Mouse (Mus musculus) kidney, embryonic 14.5 days (tissue): ENCODE measurements at regions not wholly inside any gene's neighbourhood (a gene's known extent, or its start where the extent isn't known, plus 50 kb on each side); places are given as distances from the start of the nearest gene placed in this dataset.

Experiments
- ATAC-seq: fragments of 200-750 bp; cut with Nextera tagmentation; 2 replicates; pipeline ENCODE4 v1.8.0; 2017; ENCODE audit warnings: moderate number of reproducible peaks, mild to moderate bottlenecking, moderate TSS enrichment, moderate library complexity; ENCODE audit not compliant: low FRiP score, low TSS enrichment
- H3K27ac ChIP-seq: fragments of 300-500 bp; sonication (generic); 2 replicates; pipeline ENCODE4 v1.5.1; 2014; ENCODE audit warnings: low read depth, mild to moderate bottlenecking, low read length, moderate library complexity, mixed read lengths
- H3K27me3 ChIP-seq: fragments of 300-500 bp; sonication (generic); 2 replicates; pipeline ENCODE4 v1.6.1; 2014; ENCODE audit warnings: mild to moderate bottlenecking, low read length; ENCODE audit not compliant: control insufficient read depth, insufficient read depth
- H3K36me3 ChIP-seq: fragments of 300-500 bp; sonication (generic); 2 replicates; pipeline ENCODE4 v1.6.1; 2014; ENCODE audit warnings: low read length, mixed read lengths; ENCODE audit not compliant: control insufficient read depth, insufficient read depth
- H3K4me1 ChIP-seq: fragments of 300-500 bp; sonication (generic); 2 replicates; pipeline ENCODE4 v1.6.1; 2014; ENCODE audit warnings: low read length, mixed read lengths; ENCODE audit not compliant: control insufficient read depth, insufficient read depth
- H3K4me2 ChIP-seq: fragments of 300-500 bp; sonication (generic); replicated peaks from 2 replicates; pipeline ENCODE4 v1.6.1; 2014; ENCODE audit warnings: low read depth, mild to moderate bottlenecking, low read length
- H3K4me3 ChIP-seq: fragments of 300-500 bp; sonication (generic); 2 replicates; pipeline ENCODE4 v1.5.1; 2014; ENCODE audit warnings: mild to moderate bottlenecking, low read length
- H3K9ac ChIP-seq: fragments of 300-500 bp; sonication (generic); 2 replicates; pipeline ENCODE4 v1.6.1; 2014; ENCODE audit warnings: low read depth, mild to moderate bottlenecking, low read length, moderate library complexity
- H3K9me3 ChIP-seq: fragments of 300-500 bp; sonication (generic); 2 replicates; pipeline ENCODE4 v1.6.1; 2016; ENCODE audit warnings: low read length; ENCODE audit not compliant: control insufficient read depth
- WGBS: fragments of 180-500 bp; shearing (Covaris S2); extraction: QIAGEN DNeasy Blood & Tissue Kit; methylation state at CpG from one replicate; pipeline ENCODE4 v1.1.7; 2014; 5-methylcytosine and 5-hydroxymethylcytosine counted together

- Histone ChIP-seq H3K4me1 (peaks cover 15% of the 10 kb centered on the region), H3K9me3 (no peaks in the 10 kb centered on the region), H3K4me3 (no peak overlapping the region), H3K27ac (no peak overlapping the region), H3K36me3 (no peaks in the 10 kb centered on the region), H3K27me3 (peaks cover 5% of the 10 kb centered on the region), H3K9ac (no peak overlapping the region), H3K4me2 (no peak overlapping the region)
- WGBS = 15% methylated on average over 1 of the region's 1 CpGs
- no peak for ATAC-seq
Measured at GRCm38 (mm10) chr5:111678496-111678895, 55.2 kb upstream of the Gm26897 start.

- 41% methylated on average over 7 of the region's 7 CpGs for WGBS
Measured at GRCm38 (mm10) chr5:111681362-111682028, 52.2 kb upstream of the Gm26897 start.

DNA sequence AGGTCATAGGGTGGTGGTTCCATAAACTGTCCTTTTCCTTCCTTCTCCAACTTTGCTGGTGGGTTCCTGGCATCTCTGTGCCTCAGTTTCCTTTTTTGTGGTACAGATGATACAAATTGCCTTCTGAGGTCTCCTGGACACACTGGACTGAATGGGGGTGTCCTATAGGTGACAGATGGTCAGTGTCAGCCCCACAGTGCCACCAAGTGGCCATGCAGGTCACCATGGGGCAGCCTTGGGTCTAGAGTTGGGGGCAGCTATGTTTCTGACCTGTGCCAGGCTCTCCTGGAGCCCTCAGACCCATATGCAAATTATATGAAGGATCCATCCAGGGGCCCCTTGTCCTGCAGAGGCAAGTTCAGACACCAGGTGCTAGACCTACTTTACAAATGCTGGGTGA lies 50.8 kb upstream of the Gm26897 start:
- H3K27me3 ChIP-seq = peaks cover 11% of the 10 kb centered on the region
- H3K4me3 ChIP-seq = no peak overlapping the region
- no peak overlapping the region for H3K9ac ChIP-seq
- H3K27ac ChIP-seq = no peak overlapping the region
- peak; percentile 59; the same call in 1 of the 2 replicates for ATAC-seq
- no peaks in the 10 kb centered on the region for H3K4me1 ChIP-seq
- no peaks in the 10 kb centered on the region for H3K36me3 ChIP-seq
- H3K4me2 ChIP-seq = no peak overlapping the region
- no peaks in the 10 kb centered on the region for H3K9me3 ChIP-seq

More at GRCm38 (mm10) chr5:111681362-111682028, 52.2 kb upstream of the Gm26897 start:
- no peak overlapping the region for H3K4me3 ChIP-seq
- ATAC-seq = no peak
- H3K4me1 ChIP-seq = no peaks in the 10 kb centered on the region; the same call in 1 of the 2 replicates
- no peaks in the 10 kb centered on the region for H3K9me3 ChIP-seq
- no peak overlapping the region for H3K27ac ChIP-seq
- H3K27me3 ChIP-seq = peaks cover 11% of the 10 kb centered on the region
- no peak overlapping the region for H3K9ac ChIP-seq
- no peaks in the 10 kb centered on the region for H3K36me3 ChIP-seq
- H3K4me2 ChIP-seq = no peak overlapping the region
